Mouse (Mus musculus): Measurements from ENCODE around the gene Nmrk1. TPM values are rescaled to one million over a fixed set of nuclear protein-coding genes. Genes with fewer than 3 reads are reported as not detected.

The Nmrk1 gene
- total RNA-seq, 2 experiments from 2014 or later: 3.3 to 4.1 TPM

Other genes starting within 250 kb of the Nmrk1 start
- gene Ostf1, start 127 bp upstream of the Nmrk1 start, total RNA-seq (2021): 10 to 100 TPM; 52.2 to 53.5 TPM
- 10 to 100 TPM; 19.0 to 21.6 TPM for gene Carnmt1, start 38.8 kb downstream of the Nmrk1 start, total RNA-seq (2021)
- gene D030056L22Rik, start 81.2 kb downstream of the Nmrk1 start, total RNA-seq (2021): 10 to 100 TPM; 14.4 to 15.7 TPM
- under 1 TPM; 0.36 to 0.45 TPM for gene Trpm6, start 118.0 kb downstream of the Nmrk1 start, total RNA-seq (2021)

Data from heart, postnatal 4 days (tissue).